Mouse (Mus musculus) kidney, embryonic 14.5 days (tissue): ENCODE measurements around the gene Dgkd. TPM values are rescaled to one million over a fixed set of nuclear protein-coding genes. Genes with fewer than 3 reads are reported as not detected.

ENCODE experiments used
- ATAC-seq: fragments of 200-750 bp; cut with Nextera tagmentation; 2 replicates; pipeline ENCODE4 v1.8.0; 2017; ENCODE audit warnings: moderate number of reproducible peaks, mild to moderate bottlenecking, moderate TSS enrichment, moderate library complexity; ENCODE audit not compliant: low FRiP score, low TSS enrichment
- H3K27ac ChIP-seq: fragments of 300-500 bp; sonication (generic); 2 replicates; pipeline ENCODE4 v1.5.1; 2014; ENCODE audit warnings: low read depth, mild to moderate bottlenecking, low read length, moderate library complexity, mixed read lengths
- H3K27me3 ChIP-seq: fragments of 300-500 bp; sonication (generic); 2 replicates; pipeline ENCODE4 v1.6.1; 2014; ENCODE audit warnings: mild to moderate bottlenecking, low read length; ENCODE audit not compliant: control insufficient read depth, insufficient read depth
- H3K36me3 ChIP-seq: fragments of 300-500 bp; sonication (generic); 2 replicates; pipeline ENCODE4 v1.6.1; 2014; ENCODE audit warnings: low read length, mixed read lengths; ENCODE audit not compliant: control insufficient read depth, insufficient read depth
- H3K4me1 ChIP-seq: fragments of 300-500 bp; sonication (generic); 2 replicates; pipeline ENCODE4 v1.6.1; 2014; ENCODE audit warnings: low read length, mixed read lengths; ENCODE audit not compliant: control insufficient read depth, insufficient read depth
- H3K4me2 ChIP-seq: fragments of 300-500 bp; sonication (generic); replicated peaks from 2 replicates; pipeline ENCODE4 v1.6.1; 2014; ENCODE audit warnings: low read depth, mild to moderate bottlenecking, low read length
- H3K4me3 ChIP-seq: fragments of 300-500 bp; sonication (generic); 2 replicates; pipeline ENCODE4 v1.5.1; 2014; ENCODE audit warnings: mild to moderate bottlenecking, low read length
- H3K9ac ChIP-seq: fragments of 300-500 bp; sonication (generic); 2 replicates; pipeline ENCODE4 v1.6.1; 2014; ENCODE audit warnings: low read depth, mild to moderate bottlenecking, low read length, moderate library complexity
- H3K9me3 ChIP-seq: fragments of 300-500 bp; sonication (generic); 2 replicates; pipeline ENCODE4 v1.6.1; 2016; ENCODE audit warnings: low read length; ENCODE audit not compliant: control insufficient read depth
- WGBS: fragments of 180-500 bp; shearing (Covaris S2); extraction: QIAGEN DNeasy Blood & Tissue Kit; methylation state at CpG from one replicate; pipeline ENCODE4 v1.1.7; 2014; 5-methylcytosine and 5-hydroxymethylcytosine counted together
- polyA plus RNA-seq: library from polyadenylated mRNA; unstranded; fragments of >200 nt; fragmentation: Nextera tagmentation; extraction: Ambion mirVana; gene quantifications from 2 replicates; pipeline ENCODE4 v1.2.1, GENCODE M21; 2014

Dgkd gene
- polyA plus RNA-seq, 1 experiment from 2014 or later, result 32.6 TPM

DNA sequence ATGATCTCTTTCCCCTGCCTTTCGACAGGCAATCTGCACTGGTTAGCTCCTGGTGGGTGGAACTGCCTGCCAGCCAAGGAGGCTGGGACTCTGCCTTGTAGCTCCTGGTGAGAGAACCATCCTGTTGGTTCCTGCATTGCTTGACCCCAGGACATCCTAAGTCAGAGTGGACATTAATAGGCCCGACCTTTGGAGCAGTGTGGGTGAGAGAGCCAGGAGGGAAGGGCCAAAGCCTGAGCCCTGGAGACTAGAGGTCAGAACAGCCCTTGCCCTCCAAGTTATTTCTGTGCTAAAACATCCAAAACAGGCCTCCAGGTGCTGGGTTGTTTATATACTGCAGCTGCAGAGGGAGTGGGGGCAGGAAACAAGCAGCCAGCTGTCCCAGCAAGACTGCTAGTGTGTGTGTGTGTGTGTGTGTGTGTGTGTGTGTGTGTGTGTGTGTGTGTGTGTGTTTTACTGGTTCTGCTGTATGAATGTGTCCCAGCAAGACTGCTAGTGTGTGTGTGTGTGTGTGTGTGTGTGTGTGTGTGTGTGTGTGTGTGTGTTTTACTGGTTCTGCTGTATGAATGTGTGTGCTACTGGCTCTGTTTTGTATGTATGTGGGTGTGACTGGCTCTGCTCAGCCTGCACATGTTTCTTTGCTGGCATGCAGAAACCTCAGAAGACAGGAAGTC is 6.1 kb upstream of the Dgkd start:
- 14% methylated on average over 2 of the region's 2 CpGs for WGBS
- H3K27me3 ChIP-seq, result no peaks in the 10 kb centered on the region
- ATAC-seq, result peak; percentile 63
- no peaks in the 10 kb centered on the region for H3K36me3 ChIP-seq
- no peaks in the 10 kb centered on the region for H3K9me3 ChIP-seq
- no peak overlapping the region for H3K9ac ChIP-seq
- H3K4me3 ChIP-seq, result no peak overlapping the region
- H3K4me2 ChIP-seq, result no peak overlapping the region
- H3K4me1 ChIP-seq, result peaks cover 13% of the 10 kb centered on the region; the same call in 1 of the 2 replicates
- H3K27ac ChIP-seq, result no peak overlapping the region

GRCm38 (mm10) chr1:87847475-87848168 is 5.5 kb upstream of the Dgkd start:
- no peak overlapping the region for H3K4me2 ChIP-seq
- H3K9me3 ChIP-seq, result no peaks in the 10 kb centered on the region
- H3K36me3 ChIP-seq, result no peaks in the 10 kb centered on the region
- 36% methylated on average over 4 of the region's 4 CpGs for WGBS
- ATAC-seq, result no peak
- no peak overlapping the region for H3K27ac ChIP-seq
- H3K9ac ChIP-seq, result no peak overlapping the region
- peaks cover 13% of the 10 kb centered on the region; the same call in 1 of the 2 replicates for H3K4me1 ChIP-seq
- no peaks in the 10 kb centered on the region for H3K27me3 ChIP-seq
- no peak overlapping the region for H3K4me3 ChIP-seq

DNA sequence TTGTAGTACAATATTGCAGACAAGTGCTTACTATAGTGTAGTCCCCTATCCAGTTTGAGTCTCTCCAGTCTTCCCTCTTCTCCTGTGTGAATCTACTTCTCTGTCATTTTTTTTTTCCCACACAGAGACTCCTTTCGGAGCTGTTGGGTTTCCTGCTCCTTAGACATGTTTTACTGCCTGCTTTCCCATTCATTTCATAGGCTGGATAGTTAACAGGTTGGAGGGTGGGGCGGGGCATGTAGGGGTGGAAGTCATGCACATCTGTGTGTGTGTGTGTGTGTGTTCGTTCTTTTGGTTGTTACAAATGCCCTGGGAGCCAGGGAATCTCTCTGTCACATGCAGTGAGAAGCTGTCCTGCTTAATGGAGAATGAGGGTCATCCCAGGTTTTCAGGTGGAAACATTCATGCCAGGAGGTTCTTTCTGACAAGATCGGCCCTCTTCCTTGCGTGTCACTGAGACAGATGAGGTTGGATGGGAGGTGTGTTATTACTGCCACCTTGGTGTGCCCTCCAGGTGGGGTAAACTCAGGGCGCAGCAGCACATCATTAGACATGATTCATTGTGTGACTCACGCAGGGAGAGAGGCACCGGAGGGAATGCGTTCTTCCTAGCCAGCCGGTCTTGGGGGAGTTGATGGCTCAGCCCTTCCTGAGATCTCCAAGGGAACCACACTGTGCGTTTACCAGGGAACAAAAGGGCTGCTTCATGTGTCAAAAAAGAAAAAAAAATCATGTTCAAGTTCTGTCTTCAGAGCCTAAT is 4.7 kb upstream of the Dgkd start:
- Histone ChIP-seq H3K27me3 (no peaks in the 10 kb centered on the region), H3K9me3 (no peaks in the 10 kb centered on the region), H3K27ac (no peak overlapping the region), H3K4me3 (no peak overlapping the region), H3K36me3 (no peaks in the 10 kb centered on the region), H3K9ac (no peak overlapping the region), H3K4me1 (peaks cover 13% of the 10 kb centered on the region; the same call in 1 of the 2 replicates), H3K4me2 (no peak overlapping the region)
- no peak for ATAC-seq
- WGBS, result 21% methylated on average over 11 of the region's 11 CpGs

GRCm38 (mm10) chr1:87849278-87849677 is 3.8 kb upstream of the Dgkd start:
- Histone ChIP-seq H3K27me3 (no peaks in the 10 kb centered on the region), H3K36me3 (no peaks in the 10 kb centered on the region), H3K4me3 (no peak overlapping the region), H3K9me3 (no peaks in the 10 kb centered on the region), H3K27ac (no peak overlapping the region), H3K9ac (no peak overlapping the region), H3K4me2 (no peak overlapping the region), H3K4me1 (peaks cover 16% of the 10 kb centered on the region)
- 71% methylated on average over 5 of the region's 5 CpGs for WGBS
- no peak for ATAC-seq

- Histone ChIP-seq H3K4me1 (peaks cover 27% of the 10 kb centered on the region), H3K4me2 (no peak overlapping the region), H3K9me3 (no peaks in the 10 kb centered on the region), H3K27me3 (no peaks in the 10 kb centered on the region), H3K27ac (no peak overlapping the region), H3K4me3 (no peak overlapping the region), H3K9ac (no peak overlapping the region), H3K36me3 (no peaks in the 10 kb centered on the region)
- WGBS, result 76% methylated on average over 3 of the region's 3 CpGs
- no peak for ATAC-seq
These were observed 1.7 kb upstream of the Dgkd start for GRCm38 (mm10) chr1:87851344-87851743.

- Histone ChIP-seq H3K4me2 (peak overlapping the region; percentile 91), H3K36me3 (no peaks in the 10 kb centered on the region), H3K9me3 (no peaks in the 10 kb centered on the region), H3K27me3 (no peaks in the 10 kb centered on the region), H3K9ac (0 out of 2 replicates have a peak overlapping the region, but pooled peaks have one; percentile 95), H3K4me3 (peak overlapping the region; percentile 93; the same call in 1 of the 2 replicates), H3K4me1 (peaks cover 23% of the 10 kb centered on the region), H3K27ac (peak overlapping the region; percentile 38; the same call in 1 of the 2 replicates)
- no peak for ATAC-seq
- WGBS, result 48% methylated on average over 5 of the region's 5 CpGs
These were observed 851 bp upstream of the Dgkd start for GRCm38 (mm10) chr1:87852081-87852790.

DNA sequence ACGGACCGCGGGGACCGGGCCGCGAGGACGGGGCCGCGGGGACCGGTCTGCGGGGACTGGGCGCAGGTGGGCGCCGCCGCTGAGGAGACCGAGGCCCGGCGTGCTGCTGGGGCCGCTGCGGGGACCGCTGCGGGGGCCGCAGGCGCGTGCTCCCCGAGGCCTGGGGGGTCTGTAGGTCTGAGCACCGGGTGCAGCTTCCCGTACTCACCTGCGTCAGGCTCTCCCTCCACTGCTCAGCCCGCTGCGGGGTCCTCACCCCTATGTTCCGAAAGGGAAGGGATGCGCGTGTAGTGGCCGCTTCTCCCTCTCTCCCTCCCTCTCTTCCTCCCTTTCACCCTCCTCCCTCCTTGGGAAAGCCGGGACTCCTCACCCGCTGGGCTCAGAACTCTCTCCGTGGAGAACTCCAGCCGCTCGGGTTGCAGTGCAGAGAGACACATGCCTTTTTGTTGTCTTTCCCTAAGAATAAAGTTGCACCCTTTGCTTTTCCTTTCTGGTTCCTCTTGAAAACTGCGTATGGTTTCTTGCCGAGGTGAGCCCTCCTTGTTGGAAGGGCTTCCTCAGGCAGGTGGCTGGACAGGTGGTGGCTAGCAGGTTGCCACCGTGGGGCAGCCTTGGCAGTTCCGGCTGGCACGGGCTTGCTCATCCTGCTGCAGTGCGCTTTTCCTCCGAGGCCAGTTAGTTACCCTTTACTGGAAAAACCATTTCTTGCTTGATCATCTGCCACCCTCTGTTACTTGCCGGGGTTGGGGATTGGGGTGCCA is 694 bp downstream of the Dgkd start:
- WGBS, result under 1% methylated on average over 28 of the region's 48 CpGs
- Histone ChIP-seq H3K4me3 (peak overlapping the region; percentile 93), H3K27ac (peak overlapping the region; percentile 56; the same call in 1 of the 2 replicates), H3K9me3 (no peaks in the 10 kb centered on the region), H3K36me3 (no peaks in the 10 kb centered on the region), H3K4me2 (peak overlapping the region; percentile 91), H3K27me3 (no peaks in the 10 kb centered on the region), H3K9ac (peak overlapping the region; percentile 95), H3K4me1 (peaks cover 17% of the 10 kb centered on the region)
- ATAC-seq, result peak; percentile 58; the same call in 1 of the 2 replicates

- Histone ChIP-seq H3K4me3 (peak overlapping the region; percentile 93), H3K27me3 (no peaks in the 10 kb centered on the region), H3K36me3 (no peaks in the 10 kb centered on the region), H3K4me1 (peaks cover 14% of the 10 kb centered on the region), H3K9ac (peak overlapping the region; percentile 95), H3K9me3 (no peaks in the 10 kb centered on the region), H3K27ac (no peak overlapping the region), H3K4me2 (peak overlapping the region; percentile 91)
- 11% methylated on average over 6 of the region's 6 CpGs for WGBS
- no peak for ATAC-seq
These were observed 1.3 kb downstream of the Dgkd start for GRCm38 (mm10) chr1:87854411-87854810.
